Mouse (Mus musculus) T-helper 17 cell (primary cell): ENCODE measurements around the gene Tmem242.

Experiments used
- in situ Hi-C, 2 experiments: fragments of 300-600 bp; cut with MboI, MseI; formaldehyde crosslinking; loops; 1 replicate in 1 of 2; 2 replicates in 1 of 2; pipeline ENCODE4 v1.15.1; 2025; ENCODE audit warnings: high pct_unique_total_duplicates in 2 of 2

Gene Tmem242

GRCm38 (mm10) chr17:5386885-5387545 lies 53.0 kb downstream of the Tmem242 start:
- in situ Hi-C loops, result loop anchor here in 1 of 2 experiments (5.0 kb wide), 1 partner anchor 40 kb away; no protein-coding TSS in a partner anchor

- in situ Hi-C loops, result loop anchor here in 1 of 2 experiments (5.0 kb wide), 1 partner anchor 38 kb away; no protein-coding TSS in a partner anchor
Observed at GRCm38 (mm10) chr17:5385694-5386093, 54.4 kb downstream of the Tmem242 start.

- in situ Hi-C loops, result no loop called here
Observed at GRCm38 (mm10) chr17:5377930-5378310, 62.1 kb downstream of the Tmem242 start.

- in situ Hi-C loops, result no loop called here
Observed at GRCm38 (mm10) chr17:5377151-5377929, 62.7 kb downstream of the Tmem242 start.

DNA sequence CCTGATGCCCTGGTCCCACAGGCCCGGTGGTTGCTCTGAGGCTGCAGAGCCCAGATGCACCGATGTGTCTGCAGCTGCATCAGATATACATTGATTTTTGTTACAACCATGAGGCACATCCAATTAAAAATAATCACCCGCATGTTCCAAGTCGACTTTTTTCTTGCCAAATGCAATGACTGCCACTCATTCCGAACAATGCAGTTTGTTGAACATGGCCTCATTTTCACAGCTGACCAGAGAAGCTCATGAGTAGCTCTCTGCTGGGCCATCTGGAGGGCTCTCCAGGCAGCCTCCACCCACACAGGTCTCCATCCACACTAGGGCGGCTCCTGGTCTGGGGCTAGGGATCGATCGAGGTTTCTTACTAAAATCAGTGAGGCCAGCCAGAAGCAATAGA lies 67.1 kb downstream of the Tmem242 start:
- in situ Hi-C loops, result no loop called here

GRCm38 (mm10) chr17:5371521-5371920 lies 68.5 kb downstream of the Tmem242 start:
- in situ Hi-C loops, result no loop called here

DNA sequence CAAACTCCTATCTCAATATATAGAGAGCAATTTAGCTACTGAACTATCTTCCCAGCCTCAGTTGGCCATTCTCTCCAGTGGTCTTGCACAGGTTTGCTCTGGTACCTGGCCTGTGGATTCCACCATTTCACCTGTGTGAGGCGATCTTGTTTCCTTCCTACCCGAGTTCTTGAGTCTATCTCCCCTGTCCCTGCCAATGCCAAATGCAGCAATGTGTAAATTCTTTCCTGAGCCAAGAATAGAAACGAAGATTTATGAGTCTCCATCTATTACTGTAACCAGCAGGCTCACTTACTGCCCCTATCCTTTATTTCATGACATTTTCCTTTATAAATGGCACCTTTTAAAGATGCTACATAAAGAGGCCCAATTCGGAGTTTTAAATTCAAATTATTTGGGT lies 69.0 kb downstream of the Tmem242 start:
- in situ Hi-C loops, result no loop called here

GRCm38 (mm10) chr17:5365992-5366398 lies 74.1 kb downstream of the Tmem242 start:
- in situ Hi-C loops, result no loop called here
